Comparison of ENCODE assay signal across 25 mouse cellular contexts in genomic region chr12:75658403-75658802, GRCm38 (mm10). TPM values are rescaled to one million over a fixed set of nuclear protein-coding genes. Genes with fewer than 3 reads are reported as not detected.
DNase-seq lines count a peak whose midpoint lies in the region; ATAC-seq and TF ChIP-seq lines count a peak whose summit lies in the region.
"Had no signal": no experiment of that assay in that cellular context is flagged by ENCODE, and none has a peak within 500 bp of the region (broad histone marks: within the 10 kb centered on the region; RNA-seq: fewer than 3 reads in every experiment).

No protein-coding gene starts in this region.

- H3K9me3 ChIP-seq in heart, embryonic 11.5 days (replicated peaks; ENCODE audit: control insufficient read depth, low read length): no peaks in the 10 kb centered on the region
- no peaks in the 10 kb centered on the region for H3K9me3 ChIP-seq in liver, embryonic 13.5 days (replicated peaks)
- H3K9me3 ChIP-seq: heart, embryonic 12.5 days; hindbrain, embryonic 15.5 days; intestine, embryonic 15.5 days; limb, embryonic 13.5 days; lung, embryonic 15.5 days; midbrain, embryonic 15.5 days had no signal

- no peaks in the 10 kb centered on the region for H3K79me2 ChIP-seq in myocyte (ENCODE audit: control insufficient read depth, insufficient read depth)

- no peak for ATAC-seq in heart, embryonic 11.5 days (replicated peaks; ENCODE audit: insufficient number of reproducible peaks, low FRiP score, low TSS enrichment)
- ATAC-seq in liver, embryonic 13.5 days (ENCODE audit: low read depth): peak; percentile 48; the same call in 1 of the 2 replicates
- ATAC-seq: activated CD4-positive, CD25-positive, alpha-beta regulatory T cell, adult 4 months; forebrain, embryonic 14.5 days; intestine, embryonic 15.5 days; midbrain, embryonic 15.5 days had no signal

- no peak for TF ChIP-seq CTCF in left cerebral cortex, adult 2 months (IDR thresholded peaks at IDR 0.05)

- DNase-seq in heart, postnatal 14 days: no peak
- peak; percentile 18 for DNase-seq in R1 (ENCODE audit: low read depth, low spot score)
- no peak for DNase-seq in liver, embryonic 13.5 days
- DNase-seq in thymus, postnatal 36 days: no peak
- no peak for DNase-seq in left cerebral cortex, postnatal 4 days
- no peak for DNase-seq in left cerebral cortex, adult 2 months (ENCODE audit: extremely low spot score in 1 of 2, low spot score in 2 of 2)
- DNase-seq: adrenal gland, postnatal 25 days; cerebellum, adult 18-20 months; heart, postnatal 36 days; kidney, adult 9 months; kidney, postnatal 25 days; lung, postnatal 4 days; right cerebral cortex, postnatal 25 days; thymus, postnatal 4 days had no signal

- intact Hi-C loops in heart, postnatal 14 days (cut with DNase I): loop anchor here (5.0 to 10.0 kb wide), 2 partner anchors 61 to 374 kb away; partner anchors contain the start of gene Ppp2r5e
- intact Hi-C loops in left cerebral cortex, postnatal 4 days (cut with DNase I): loop anchor here (10.0 kb wide), 1 partner anchor 1334 kb away; no protein-coding TSS in a partner anchor
- intact Hi-C loops in left cerebral cortex, adult 2 months (cut with DNase I): no loop called here

- H3ac ChIP-seq in myocyte (ENCODE audit: control insufficient read depth, insufficient read length): no peak overlapping the region

- no peaks in the 10 kb centered on the region for H3K4me1 ChIP-seq in heart, embryonic 11.5 days (ENCODE audit: control insufficient read depth, insufficient read depth, low read length)
- peaks cover 9% of the 10 kb centered on the region; the same call in 1 of the 2 replicates for H3K4me1 ChIP-seq in liver, embryonic 13.5 days (replicated peaks)
- H3K4me1 ChIP-seq: hindbrain, embryonic 15.5 days; intestine, embryonic 15.5 days; lung, embryonic 15.5 days; midbrain, embryonic 15.5 days had no signal

- 0 out of 2 replicates have a peak overlapping the region, but pooled peaks have one; percentile 39 for H3K9ac ChIP-seq in heart, embryonic 11.5 days (ENCODE audit: low read depth, low read length)
- no peak overlapping the region for H3K9ac ChIP-seq in liver, embryonic 13.5 days
- H3K9ac ChIP-seq: heart, embryonic 12.5 days; hindbrain, embryonic 15.5 days; intestine, embryonic 15.5 days; limb, embryonic 13.5 days; lung, embryonic 15.5 days; midbrain, embryonic 15.5 days had no signal

- H3K27me3 ChIP-seq in heart, embryonic 11.5 days (ENCODE audit: control insufficient read depth, insufficient read depth, low read length): no peaks in the 10 kb centered on the region
- H3K27me3 ChIP-seq in liver, embryonic 13.5 days: no peaks in the 10 kb centered on the region
- no peaks in the 10 kb centered on the region for H3K27me3 ChIP-seq in myocyte (ENCODE audit: control insufficient read depth, insufficient read depth, insufficient read length)
- H3K27me3 ChIP-seq: heart, embryonic 12.5 days; hindbrain, embryonic 15.5 days; intestine, embryonic 15.5 days; limb, embryonic 13.5 days; lung, embryonic 15.5 days; midbrain, embryonic 15.5 days had no signal

- H3K4me2 ChIP-seq in heart, embryonic 11.5 days: no peak overlapping the region
- no peak overlapping the region for H3K4me2 ChIP-seq in liver, embryonic 13.5 days
- peak overlapping the region; percentile 74 for H3K4me2 ChIP-seq in myocyte (ENCODE audit: low read depth)
- H3K4me2 ChIP-seq: heart, embryonic 12.5 days; hindbrain, embryonic 15.5 days; intestine, embryonic 15.5 days; limb, embryonic 13.5 days; lung, embryonic 15.5 days; midbrain, embryonic 15.5 days had no signal

- no peak for TF ChIP-seq POLR2A in myocyte (IDR thresholded peaks at IDR 0.05; ENCODE audit: insufficient read length, low read depth)

- H3K4me3 ChIP-seq in heart, embryonic 11.5 days (ENCODE audit: low read depth, low read length): no peak overlapping the region
- no peak overlapping the region for H3K4me3 ChIP-seq in liver, embryonic 13.5 days (replicated peaks)
- no peak overlapping the region for H3K4me3 ChIP-seq in myocyte
- no peak overlapping the region for H3K4me3 ChIP-seq in left cerebral cortex, adult 2 months
- H3K4me3 ChIP-seq: erythroblast, embryonic 14.5 days; heart, embryonic 12.5 days; hindbrain, embryonic 15.5 days; intestine, embryonic 15.5 days; limb, embryonic 13.5 days; lung, embryonic 15.5 days; midbrain, embryonic 15.5 days had no signal

- H3K27ac ChIP-seq in heart, embryonic 11.5 days (ENCODE audit: low read depth, low read length): no peak overlapping the region
- no peak overlapping the region for H3K27ac ChIP-seq in liver, embryonic 13.5 days
- no peak overlapping the region for H3K27ac ChIP-seq in left cerebral cortex, adult 2 months
- H3K27ac ChIP-seq: hindbrain, embryonic 15.5 days; intestine, embryonic 15.5 days; limb, embryonic 13.5 days; lung, embryonic 15.5 days; midbrain, embryonic 15.5 days had no signal

- no peaks in the 10 kb centered on the region for H3K36me3 ChIP-seq in heart, embryonic 11.5 days (ENCODE audit: control insufficient read depth, insufficient read depth, low read length)
- no peaks in the 10 kb centered on the region for H3K36me3 ChIP-seq in liver, embryonic 13.5 days
- H3K36me3 ChIP-seq in myocyte (ENCODE audit: control insufficient read depth, insufficient read depth): no peaks in the 10 kb centered on the region
- H3K36me3 ChIP-seq: heart, embryonic 12.5 days; hindbrain, embryonic 15.5 days; intestine, embryonic 15.5 days; limb, embryonic 13.5 days; lung, embryonic 15.5 days; midbrain, embryonic 15.5 days had no signal

- WGBS in heart, embryonic 11.5 days (ENCODE audit: insufficient replicate concordance): 44% methylated on average over 6 of the region's 6 CpGs
- WGBS in liver, embryonic 13.5 days (ENCODE audit: insufficient replicate concordance): 22% methylated on average over 6 of the region's 6 CpGs

TF ChIP-seq in myocyte, 11 proteins besides CTCF, POLR2A, EP300 and RAD21:
- TF ChIP-seq MAX (IDR thresholded peaks at IDR 0.05; ENCODE audit: low read depth): no peak
- no peak for TF ChIP-seq TCF3 (IDR thresholded peaks at IDR 0.05; ENCODE audit: insufficient read length, low read depth)
- TF ChIP-seq CEBPB (IDR thresholded peaks at IDR 0.05; ENCODE audit: insufficient read depth, poor library complexity, severe bottlenecking): no peak
- TF ChIP-seq E2F4 (IDR thresholded peaks at IDR 0.05; ENCODE audit: insufficient read depth): no peak
- TF ChIP-seq REST (IDR thresholded peaks at IDR 0.05; ENCODE audit: insufficient read depth, insufficient read length): no peak

RNA-seq across cellular contexts. Expression of gene Wdr89, which starts 10.9 kb away (rescaled TPM):
- 9.6 and 9.9 TPM in 2 replicates for polyA plus RNA-seq in heart, embryonic 11.5 days (2014; fragmentation: Nextera tagmentation; extraction: Ambion mirVana)
- 1 to 10 TPM; 2.5 TPM for total RNA-seq in heart, postnatal 14 days (2021)
- 7.9 and 8.3 TPM in 2 replicates for polyA plus RNA-seq in liver, embryonic 13.5 days (2015; fragmentation: Nextera tagmentation; extraction: Ambion mirVana)
- polyA plus RNA-seq in myocyte (2012; fragmentation: generic; extraction: Trizol): 25.9 TPM
- 1 to 10 TPM; 4.0 to 4.4 TPM for total RNA-seq in left cerebral cortex, postnatal 4 days (2021)
- 1 to 10 TPM; 2.3 to 3.7 TPM for total RNA-seq in left cerebral cortex, adult 2 months (2021)
